Mouse (Mus musculus): ENCODE data around the gene Prss21. TPM values are rescaled to one million over a fixed set of nuclear protein-coding genes. Genes with fewer than 3 reads are reported as not detected.

Prss21 gene
- total RNA-seq (2023), result not detected in 4 replicates

DNA sequence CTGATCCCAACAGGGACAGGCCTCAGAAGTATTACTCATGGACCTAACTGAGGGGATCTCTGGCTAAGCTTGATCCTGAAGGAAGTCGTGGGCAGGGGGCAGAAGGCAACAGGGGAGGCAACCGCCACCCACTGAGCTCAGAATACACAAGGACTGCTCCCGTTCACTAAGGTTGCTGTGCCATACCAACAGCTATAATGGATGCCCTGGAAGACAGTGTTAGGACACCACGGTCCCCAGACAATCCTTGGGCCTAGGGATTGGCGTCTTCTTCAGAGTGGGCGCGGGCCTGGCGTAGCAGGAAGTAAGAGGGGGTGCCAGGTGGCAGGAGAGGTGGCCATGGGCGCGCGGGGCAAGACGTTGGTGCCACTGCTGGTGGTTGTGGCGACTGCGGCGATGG lies at the start of gene Prss21:
Gene Prss21 (plus strand): TSS at position 301 of the 400 bp plus-strand sequence.

DNA sequence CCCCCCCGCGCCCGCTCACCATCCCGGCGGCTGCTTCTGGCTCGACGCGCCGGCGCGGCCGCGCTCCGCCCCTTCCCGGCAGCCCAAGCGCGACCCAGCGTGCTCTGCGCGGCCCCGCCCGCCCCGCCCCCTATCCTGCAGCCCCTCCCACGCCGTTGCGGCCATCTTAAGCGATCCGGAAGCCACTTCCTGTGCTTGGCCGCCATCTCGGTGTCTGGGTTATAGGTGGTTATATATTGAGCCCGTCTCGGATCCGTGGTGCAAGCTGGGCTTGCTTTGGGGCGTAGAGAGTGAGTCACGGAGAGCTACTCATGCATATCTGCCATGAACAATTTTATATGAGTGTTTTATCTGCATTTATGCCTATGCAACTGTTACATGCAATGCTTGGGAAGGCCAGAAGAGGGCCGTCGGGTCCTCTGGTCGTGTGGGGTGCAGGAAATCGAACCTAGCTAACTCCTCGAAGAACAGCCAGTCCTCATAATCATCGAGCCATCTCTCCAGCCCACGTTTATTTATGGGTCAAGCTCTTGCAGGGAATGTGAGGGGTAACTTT lies 38.7 kb upstream of the Prss21 start, which contains the start of gene Elob:
Gene Elob (minus strand): TSS at position 73 of the 556 bp plus-strand sequence.

GRCm38 (mm10) chr17:23836006-23836575 lies 31.8 kb upstream of the Prss21 start, which contains the start of gene Prss33:
Prss33 (minus strand) TSS chr17:23836056.

DNA sequence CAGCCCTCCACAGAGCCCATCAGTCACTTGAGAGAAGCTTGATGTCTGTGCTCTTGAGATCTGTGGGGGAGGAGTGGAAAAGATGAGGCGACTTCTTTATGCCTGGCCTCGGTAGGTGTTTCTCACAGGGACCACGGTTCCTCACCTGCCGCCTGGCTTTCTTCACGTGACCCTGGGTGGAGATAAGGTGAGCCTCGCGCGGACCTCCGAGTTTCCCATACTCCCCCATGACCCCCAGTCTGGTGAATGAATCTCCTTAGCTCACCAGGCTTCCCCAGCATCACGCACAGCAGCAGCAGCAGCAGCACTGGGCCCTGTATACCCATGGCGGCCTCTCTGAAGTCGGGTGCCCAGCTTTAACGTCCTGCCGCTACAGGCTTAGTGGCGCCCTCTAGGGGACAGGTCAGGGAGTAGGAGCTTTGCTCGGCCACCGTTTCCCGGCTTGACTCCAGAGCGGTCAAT lies 24.0 kb upstream of the Prss21 start, which contains the start of the genes Prss32 and Prss41:
Gene Prss32 (plus strand): TSS at position 44 of the 462 bp plus-strand sequence.
Gene Prss41 (minus strand): TSS at position 361 of the 462 bp plus-strand sequence.

DNA sequence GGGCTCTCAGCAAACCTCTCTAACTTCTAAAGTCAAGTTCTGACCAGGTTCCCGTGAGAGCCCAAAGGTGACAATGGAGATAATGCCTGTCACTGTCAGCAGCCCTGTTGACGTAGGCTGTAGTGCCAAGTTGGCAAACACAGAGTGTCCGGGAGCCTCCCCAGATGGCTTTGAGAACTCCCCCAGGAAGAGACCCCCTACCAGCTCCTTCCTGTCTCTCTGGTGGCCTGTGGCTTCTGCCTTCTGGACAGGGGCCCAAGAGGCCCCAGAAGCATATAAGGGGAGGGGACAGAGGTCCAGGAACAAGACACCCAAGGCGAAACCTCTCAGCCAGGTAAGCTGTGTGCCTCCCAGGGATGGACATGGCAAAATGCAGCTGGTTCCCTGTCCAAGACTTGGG lies 12.7 kb downstream of the Prss21 start, which contains the start of the genes Dcpp1 and Dcpp2:
Gene Dcpp1 (plus strand): TSS at position 301 of the 400 bp plus-strand sequence.
Gene Dcpp2 (plus strand): TSS at position 305 of the 400 bp plus-strand sequence.

DNA sequence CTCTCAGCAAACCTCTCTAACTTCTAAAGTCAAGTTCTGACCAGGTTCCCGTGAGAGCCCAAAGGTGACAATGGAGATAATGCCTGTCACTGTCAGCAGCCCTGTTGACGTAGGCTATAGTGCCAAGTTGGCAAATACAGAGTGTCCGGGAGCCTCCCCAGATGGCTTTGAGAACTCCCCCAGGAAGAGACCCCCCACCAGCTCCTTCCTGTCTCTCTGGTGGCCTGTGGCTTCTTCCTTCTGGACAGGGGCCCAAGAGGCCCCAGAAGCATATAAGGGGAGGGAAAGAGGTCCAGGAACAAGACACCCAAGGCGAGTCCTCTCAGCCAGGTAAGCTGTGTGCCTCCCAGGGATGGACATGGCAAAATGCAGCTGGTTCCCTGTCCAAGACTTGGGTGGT lies 49.3 kb downstream of the Prss21 start, which contains the start of gene Dcpp3:
Gene Dcpp3 (plus strand): TSS at position 301 of the 400 bp plus-strand sequence.

Other genes starting within 250 kb of the Prss21 start
- gene Mmp25, start 222.8 kb upstream of the Prss21 start, total RNA-seq (2023), result 0.12 to 0.16 TPM in 2 of 4 replicates, not detected in the others
- gene Bicdl2, start 207.6 kb upstream of the Prss21 start, total RNA-seq (2023), result 0.36 TPM in 1 of 4 replicates, not detected in the others
- gene Hcfc1r1, start 194.5 kb upstream of the Prss21 start, total RNA-seq (2023), result 38.2 to 46.6 TPM (median 40.7 TPM) in 4 replicates
- 23.1 to 32.2 TPM (median 25.4 TPM) in 4 replicates for gene Thoc6, start 194.2 kb upstream of the Prss21 start, total RNA-seq (2023)
- gene Tnfrsf12a, start 190.6 kb upstream of the Prss21 start, total RNA-seq (2023), result 14.4 to 18.6 TPM (median 16.4 TPM) in 4 replicates
- not detected in 4 replicates for gene Cldn6, start 188.8 kb upstream of the Prss21 start, total RNA-seq (2023)
- not detected in 4 replicates for gene Cldn9, start 184.0 kb upstream of the Prss21 start, total RNA-seq (2023)
- gene 1520401A03Rik, start 145.3 kb upstream of the Prss21 start, total RNA-seq (2023), result not detected in 4 replicates
- gene Pkmyt1, start 141.7 kb upstream of the Prss21 start, total RNA-seq (2023), result 35.2 to 41.8 TPM (median 38.7 TPM) in 4 replicates
- 0.52 to 2.1 TPM (median 1.5 TPM) in 4 replicates for gene Paqr4, start 127.2 kb upstream of the Prss21 start, total RNA-seq (2023)
- 0.37 TPM in 1 of 4 replicates, not detected in the others for gene Kremen2, start 122.2 kb upstream of the Prss21 start, total RNA-seq (2023)
- 26.3 to 31.2 TPM (median 27.9 TPM) in 4 replicates for gene Flywch1, start 96.5 kb upstream of the Prss21 start, total RNA-seq (2023)
- gene Flywch2, start 82.0 kb upstream of the Prss21 start, total RNA-seq (2023), result not detected in 4 replicates
- gene Srrm2, start 77.5 kb upstream of the Prss21 start, total RNA-seq (2023), result 1,370 to 1,448 TPM (median 1,386 TPM) in 4 replicates
- gene Elob, start 38.9 kb upstream of the Prss21 start, total RNA-seq (2023), result 153 to 167 TPM (median 160 TPM) in 4 replicates
- not detected in 4 replicates for gene Prss33, start 32.0 kb upstream of the Prss21 start, total RNA-seq (2023)
- gene Prss32, start 24.2 kb upstream of the Prss21 start, total RNA-seq (2023), result not detected in 4 replicates
- gene Prss41, start 23.9 kb upstream of the Prss21 start, total RNA-seq (2023), result 0.64 to 0.75 TPM (median 0.66 TPM) in 3 of 4 replicates, not detected in the other
- gene Dcpp1, start 12.8 kb downstream of the Prss21 start, total RNA-seq (2023), result not detected in 4 replicates
- gene Dcpp2, start 12.8 kb downstream of the Prss21 start, total RNA-seq (2023), result not detected in 4 replicates
- gene Dcpp3, start 49.4 kb downstream of the Prss21 start, total RNA-seq (2023), result not detected in 4 replicates
- not detected in 4 replicates for gene Sbp, start 73.6 kb downstream of the Prss21 start, total RNA-seq (2023)
- gene Sbpl, start 87.2 kb downstream of the Prss21 start, total RNA-seq (2023), result not detected in 4 replicates
- gene Prss30, start 112.5 kb downstream of the Prss21 start, total RNA-seq (2023), result not detected in 4 replicates
- not detected in 4 replicates for gene Prss22, start 130.0 kb downstream of the Prss21 start, total RNA-seq (2023)
- gene Prss27, start 170.1 kb downstream of the Prss21 start, total RNA-seq (2023), result not detected in 4 replicates
- 29.6 to 31.8 TPM (median 29.9 TPM) in 4 replicates for gene Kctd5, start 205.4 kb downstream of the Prss21 start, total RNA-seq (2023)

All from B cell, adult 62 days (primary cell).